Mouse (Mus musculus) ES-Bruce4 (cell line): ENCODE measurements around the gene 2900026A02Rik. TPM values are rescaled to one million over a fixed set of nuclear protein-coding genes. Genes with fewer than 3 reads are reported as not detected.

Experiments used
- H3K27ac ChIP-seq: 2 replicates; pipeline ENCODE4 v1.5.1; 2012; ENCODE audit warnings: low read length, inconsistent platforms; ENCODE audit not compliant: insufficient read depth
- H3K27me3 ChIP-seq: 2 replicates; pipeline ENCODE4 v1.6.1; 2012; ENCODE audit warnings: mild to moderate bottlenecking, low read length, inconsistent platforms; ENCODE audit not compliant: control insufficient read depth, poor library complexity, insufficient read depth, severe bottlenecking
- H3K36me3 ChIP-seq: 2 replicates; pipeline ENCODE4 v1.6.1; 2012; ENCODE audit warnings: inconsistent platforms, mild to moderate bottlenecking, low read length, moderate library complexity; ENCODE audit not compliant: control insufficient read depth, poor library complexity, insufficient read depth, severe bottlenecking
- H3K4me1 ChIP-seq: one replicate; pipeline ENCODE4 v1.8.1; 2011; ENCODE audit warnings: low read length; ENCODE audit not compliant: control insufficient read depth, insufficient read depth
- H3K4me3 ChIP-seq: 2 replicates; pipeline ENCODE4 v1.5.1; 2011; ENCODE audit warnings: low read depth, mild to moderate bottlenecking, low read length
- H3K9ac ChIP-seq: 2 replicates; pipeline ENCODE4 v1.6.1; 2012; ENCODE audit warnings: low read depth, mild to moderate bottlenecking, inconsistent platforms; ENCODE audit not compliant: poor library complexity, severe bottlenecking
- H3K9me3 ChIP-seq: replicated peaks from 2 replicates; pipeline ENCODE4 v1.6.1; 2012; ENCODE audit warnings: mild to moderate bottlenecking, low read length, inconsistent platforms; ENCODE audit not compliant: control insufficient read depth, poor library complexity, insufficient read depth, severe bottlenecking
- CTCF ChIP-seq: IDR thresholded peaks from one replicate; pipeline ENCODE4 v1.8.1; 2011; ENCODE audit warnings: low read depth, low read length
- EP300 ChIP-seq: IDR thresholded peaks from 2 replicates; pipeline ENCODE4 v1.6.1; 2011; ENCODE audit warnings: low read depth, low read length; ENCODE audit not compliant: insufficient read depth
- POLR2A ChIP-seq: IDR thresholded peaks from one replicate; pipeline ENCODE4 v1.8.1; 2011; ENCODE audit warnings: low read length; ENCODE audit not compliant: insufficient read depth
- polyA plus RNA-seq: library from polyadenylated mRNA; stranded (reverse); fragments of >200 nt; gene quantifications from 2 replicates; pipeline ENCODE4 v1.2.4, GENCODE M21; 2011; ENCODE audit warnings: low read depth; ENCODE audit not compliant: missing spikeins, insufficient read depth, insufficient read length

Gene 2900026A02Rik
- polyA plus RNA-seq, 1 experiment, result 14.2 TPM

GRCm38 (mm10) chr5:113122326-113123054 is 98.5 kb downstream of the 2900026A02Rik start:
- H3K4me1 ChIP-seq, result peaks cover 9% of the 10 kb centered on the region
- no peak overlapping the region for H3K27ac ChIP-seq
- TF ChIP-seq EP300 (no peak), CTCF (no peak), POLR2A (no peak)

GRCm38 (mm10) chr5:113121591-113121875 is 99.5 kb downstream of the 2900026A02Rik start:
- Histone ChIP-seq H3K4me3 (no peak overlapping the region), H3K27me3 (no peaks in the 10 kb centered on the region), H3K9me3 (no peaks in the 10 kb centered on the region), H3K9ac (no peak overlapping the region), H3K4me1 (peaks cover 9% of the 10 kb centered on the region), H3K27ac (no peak overlapping the region), H3K36me3 (no peaks in the 10 kb centered on the region)
- TF ChIP-seq CTCF (no peak), EP300 (no peak), POLR2A (no peak)

More at GRCm38 (mm10) chr5:113122326-113123054, 98.5 kb downstream of the 2900026A02Rik start:
- no peak overlapping the region for H3K4me3 ChIP-seq
- H3K36me3 ChIP-seq, result no peaks in the 10 kb centered on the region
- no peak overlapping the region for H3K9ac ChIP-seq
- H3K9me3 ChIP-seq, result no peaks in the 10 kb centered on the region
- no peaks in the 10 kb centered on the region for H3K27me3 ChIP-seq

- TF ChIP-seq POLR2A (no peak), CTCF (no peak), EP300 (no peak)
- no peak overlapping the region for H3K27ac ChIP-seq
Observed at GRCm38 (mm10) chr5:113120741-113121590, 100.1 kb downstream of the 2900026A02Rik start.

GRCm38 (mm10) chr5:113119861-113120465 is 101.1 kb downstream of the 2900026A02Rik start:
- H3K27me3 ChIP-seq, result no peaks in the 10 kb centered on the region
- H3K9ac ChIP-seq, result no peak overlapping the region
- TF ChIP-seq POLR2A, result no peak
- TF ChIP-seq EP300, result no peak
- TF ChIP-seq CTCF, result no peak
- H3K4me1 ChIP-seq, result peaks cover 9% of the 10 kb centered on the region
- H3K4me3 ChIP-seq, result no peak overlapping the region
- H3K36me3 ChIP-seq, result no peaks in the 10 kb centered on the region
- H3K9me3 ChIP-seq, result no peaks in the 10 kb centered on the region
- no peak overlapping the region for H3K27ac ChIP-seq

More at GRCm38 (mm10) chr5:113120741-113121590, 100.1 kb downstream of the 2900026A02Rik start:
- Histone ChIP-seq H3K9me3 (no peaks in the 10 kb centered on the region), H3K27me3 (no peaks in the 10 kb centered on the region), H3K9ac (no peak overlapping the region), H3K4me3 (no peak overlapping the region), H3K4me1 (peaks cover 9% of the 10 kb centered on the region), H3K36me3 (no peaks in the 10 kb centered on the region)

GRCm38 (mm10) chr5:113119291-113119690 is 101.7 kb downstream of the 2900026A02Rik start:
- no peaks in the 10 kb centered on the region for H3K9me3 ChIP-seq
- TF ChIP-seq EP300 (no peak), POLR2A (no peak), CTCF (no peak)
- H3K36me3 ChIP-seq, result no peaks in the 10 kb centered on the region
- peaks cover 9% of the 10 kb centered on the region for H3K4me1 ChIP-seq
- no peaks in the 10 kb centered on the region for H3K27me3 ChIP-seq
- H3K4me3 ChIP-seq, result no peak overlapping the region
- no peak overlapping the region for H3K9ac ChIP-seq
- no peak overlapping the region for H3K27ac ChIP-seq
